Mouse (Mus musculus): Measurements from ENCODE around the gene Zfp69. TPM values are rescaled to one million over a fixed set of nuclear protein-coding genes. Genes with fewer than 3 reads are reported as not detected.

Gene Zfp69
- polyA plus RNA-seq, 1 experiment = 1.9 TPM

GRCm38 (mm10) chr4:120909558-120910150 is 41.8 kb downstream of the Zfp69 start:
- Histone ChIP-seq H3K27ac (ENCODE audit: insufficient read depth, low read length) (peak overlapping the region; percentile 60; the same call in 1 of the 2 replicates), H3K4me3 (replicated peaks; ENCODE audit: insufficient read depth, low read depth, low read length) (peak overlapping the region; percentile 32), H3K4me1 (ENCODE audit: control insufficient read depth, insufficient read depth, low read length) (peaks cover 6% of the 10 kb centered on the region; the same call in 1 of the 2 replicates), H3K27me3 (ENCODE audit: control insufficient read depth, insufficient read depth, low read length) (no peaks in the 10 kb centered on the region)
- TF ChIP-seq POLR2A (IDR thresholded peaks at IDR 0.05; ENCODE audit: borderline replicate concordance, insufficient read depth, low read length) = no peak
- peak; percentile 93 for TF ChIP-seq CTCF (IDR thresholded peaks at IDR 0.05; ENCODE audit: borderline replicate concordance, insufficient read depth, low read depth, low read length)
- 9% methylated on average over 15 of the region's 15 CpGs for WGBS
- DNase-seq = peak; percentile 75 to 80

GRCm38 (mm10) chr4:120905644-120906043 is 45.9 kb downstream of the Zfp69 start:
- WGBS = 82% methylated on average over 5 of the region's 5 CpGs
- TF ChIP-seq POLR2A (IDR thresholded peaks at IDR 0.05; ENCODE audit: borderline replicate concordance, insufficient read depth, low read length) (no peak), CTCF (IDR thresholded peaks at IDR 0.05; ENCODE audit: borderline replicate concordance, insufficient read depth, low read depth, low read length) (no peak)

GRCm38 (mm10) chr4:120904533-120904932 is 47.0 kb downstream of the Zfp69 start:
- no peaks in the 10 kb centered on the region for H3K27me3 ChIP-seq (ENCODE audit: control insufficient read depth, insufficient read depth, low read length)
- no peak for TF ChIP-seq POLR2A (IDR thresholded peaks at IDR 0.05; ENCODE audit: borderline replicate concordance, insufficient read depth, low read length)
- TF ChIP-seq CTCF (IDR thresholded peaks at IDR 0.05; ENCODE audit: borderline replicate concordance, insufficient read depth, low read depth, low read length) = no peak
- peak overlapping the region; percentile 34; the same call in 1 of the 2 replicates for H3K27ac ChIP-seq (ENCODE audit: insufficient read depth, low read length)
- WGBS = 11% methylated on average over 4 of the region's 4 CpGs
- H3K4me1 ChIP-seq (ENCODE audit: control insufficient read depth, insufficient read depth, low read length) = peaks cover 7% of the 10 kb centered on the region; the same call in 1 of the 2 replicates
- H3K4me3 ChIP-seq (replicated peaks; ENCODE audit: insufficient read depth, low read depth, low read length) = no peak overlapping the region
- DNase-seq = peak; percentile 35 to 59

More at GRCm38 (mm10) chr4:120905644-120906043, 45.9 kb downstream of the Zfp69 start:
- no peaks in the 10 kb centered on the region for H3K27me3 ChIP-seq (ENCODE audit: control insufficient read depth, insufficient read depth, low read length)
- H3K27ac ChIP-seq (ENCODE audit: insufficient read depth, low read length) = no peak overlapping the region
- DNase-seq = no peak
- no peak overlapping the region for H3K4me3 ChIP-seq (replicated peaks; ENCODE audit: insufficient read depth, low read depth, low read length)
- H3K4me1 ChIP-seq (ENCODE audit: control insufficient read depth, insufficient read depth, low read length) = peaks cover 8% of the 10 kb centered on the region; the same call in 1 of the 2 replicates

- DNase-seq = peak; percentile 45 to 67
- no peaks in the 10 kb centered on the region for H3K27me3 ChIP-seq (ENCODE audit: control insufficient read depth, insufficient read depth, low read length)
- H3K27ac ChIP-seq (ENCODE audit: insufficient read depth, low read length) = peak overlapping the region; percentile 89
- WGBS = 17% methylated on average over 7 of the region's 7 CpGs
- no peak for TF ChIP-seq POLR2A (IDR thresholded peaks at IDR 0.05; ENCODE audit: borderline replicate concordance, insufficient read depth, low read length)
- no peak for TF ChIP-seq CTCF (IDR thresholded peaks at IDR 0.05; ENCODE audit: borderline replicate concordance, insufficient read depth, low read depth, low read length)
- no peak overlapping the region for H3K4me3 ChIP-seq (replicated peaks; ENCODE audit: insufficient read depth, low read depth, low read length)
- H3K4me1 ChIP-seq (ENCODE audit: control insufficient read depth, insufficient read depth, low read length) = peaks cover 54% of the 10 kb centered on the region
Measured at GRCm38 (mm10) chr4:120895810-120896584, 55.5 kb downstream of the Zfp69 start.

GRCm38 (mm10) chr4:120895226-120895625 is 56.3 kb downstream of the Zfp69 start:
- no peaks in the 10 kb centered on the region for H3K27me3 ChIP-seq (ENCODE audit: control insufficient read depth, insufficient read depth, low read length)
- peaks cover 59% of the 10 kb centered on the region for H3K4me1 ChIP-seq (ENCODE audit: control insufficient read depth, insufficient read depth, low read length)
- H3K27ac ChIP-seq (ENCODE audit: insufficient read depth, low read length) = peak overlapping the region; percentile 89
- DNase-seq = peak; percentile 42 to 48
- 60% methylated on average over 7 of the region's 7 CpGs for WGBS
- H3K4me3 ChIP-seq (replicated peaks; ENCODE audit: insufficient read depth, low read depth, low read length) = no peak overlapping the region
- no peak for TF ChIP-seq POLR2A (IDR thresholded peaks at IDR 0.05; ENCODE audit: borderline replicate concordance, insufficient read depth, low read length)

GRCm38 (mm10) chr4:120894584-120894983 is 56.9 kb downstream of the Zfp69 start:
- no peak; the same call in 1 of the 2 replicates for TF ChIP-seq CTCF (IDR thresholded peaks at IDR 0.05; ENCODE audit: borderline replicate concordance, insufficient read depth, low read depth, low read length)
- TF ChIP-seq POLR2A (IDR thresholded peaks at IDR 0.05; ENCODE audit: borderline replicate concordance, insufficient read depth, low read length) = no peak
- WGBS = 39% methylated on average over 11 of the region's 11 CpGs
- H3K27me3 ChIP-seq (ENCODE audit: control insufficient read depth, insufficient read depth, low read length) = no peaks in the 10 kb centered on the region
- H3K4me3 ChIP-seq (replicated peaks; ENCODE audit: insufficient read depth, low read depth, low read length) = no peak overlapping the region
- peak in 1 of 2 experiments; percentile 56 for DNase-seq
- peaks cover 64% of the 10 kb centered on the region for H3K4me1 ChIP-seq (ENCODE audit: control insufficient read depth, insufficient read depth, low read length)
- H3K27ac ChIP-seq (ENCODE audit: insufficient read depth, low read length) = peak overlapping the region; percentile 89

GRCm38 (mm10) chr4:120893656-120894401 is 57.7 kb downstream of the Zfp69 start:
- H3K4me3 ChIP-seq (replicated peaks; ENCODE audit: insufficient read depth, low read depth, low read length) = no peak overlapping the region
- TF ChIP-seq CTCF (IDR thresholded peaks at IDR 0.05; ENCODE audit: borderline replicate concordance, insufficient read depth, low read depth, low read length) = no peak
- no peak for TF ChIP-seq POLR2A (IDR thresholded peaks at IDR 0.05; ENCODE audit: borderline replicate concordance, insufficient read depth, low read length)
- H3K27me3 ChIP-seq (ENCODE audit: control insufficient read depth, insufficient read depth, low read length) = no peaks in the 10 kb centered on the region
- peak overlapping the region; percentile 89 for H3K27ac ChIP-seq (ENCODE audit: insufficient read depth, low read length)
- peak; percentile 76 to 88 for DNase-seq
- 24% methylated on average over 11 of the region's 11 CpGs for WGBS
- peaks cover 71% of the 10 kb centered on the region for H3K4me1 ChIP-seq (ENCODE audit: control insufficient read depth, insufficient read depth, low read length)

Data from cerebellum, adult 2 months (tissue).